Mouse (Mus musculus) forebrain, embryonic 16.5 days (tissue): ENCODE measurements around the gene Npm1. TPM values are rescaled to one million over a fixed set of nuclear protein-coding genes. Genes with fewer than 3 reads are reported as not detected.

ENCODE experiments used
- ATAC-seq: fragments of 200-750 bp; cut with Nextera tagmentation; 2 replicates; pipeline ENCODE4 v1.8.0; 2017; ENCODE audit warnings: mild to moderate bottlenecking, moderate library complexity
- H3K27ac ChIP-seq: fragments of 300-500 bp; sonication (generic); 2 replicates; pipeline ENCODE4 v1.5.1; 2014; ENCODE audit warnings: low read length, control low read depth
- H3K27me3 ChIP-seq: fragments of 300-500 bp; sonication (generic); replicated peaks from 2 replicates; pipeline ENCODE4 v1.6.1; 2014; ENCODE audit warnings: low read length; ENCODE audit not compliant: control insufficient read depth, insufficient read depth
- H3K36me3 ChIP-seq: fragments of 300-500 bp; sonication (generic); 2 replicates; pipeline ENCODE4 v1.6.1; 2014; ENCODE audit not compliant: control insufficient read depth, insufficient read depth
- H3K4me1 ChIP-seq: fragments of 300-500 bp; sonication (generic); replicated peaks from 2 replicates; pipeline ENCODE4 v1.6.1; 2014; ENCODE audit warnings: low read length; ENCODE audit not compliant: control insufficient read depth, insufficient read depth
- H3K4me2 ChIP-seq: fragments of 300-500 bp; sonication (generic); 2 replicates; pipeline ENCODE4 v1.6.1; 2014; ENCODE audit warnings: mild to moderate bottlenecking, low read length, control low read depth
- H3K4me3 ChIP-seq: fragments of 300-500 bp; sonication (generic); replicated peaks from 2 replicates; pipeline ENCODE4 v1.5.1; 2014; ENCODE audit warnings: mild to moderate bottlenecking, low read length, control low read depth
- H3K9ac ChIP-seq: fragments of 300-500 bp; sonication (generic); replicated peaks from 2 replicates; pipeline ENCODE4 v1.6.1; 2014; ENCODE audit warnings: low read depth, low read length, control low read depth
- H3K9me3 ChIP-seq: fragments of 300-500 bp; sonication (generic); 2 replicates; pipeline ENCODE4 v1.6.1; 2016; ENCODE audit warnings: low read length; ENCODE audit not compliant: control insufficient read depth
- WGBS: fragments of 180-500 bp; shearing (Covaris S2); extraction: QIAGEN DNeasy Blood & Tissue Kit; methylation state at CpG from one replicate; pipeline ENCODE4 v1.1.7; 2014; 5-methylcytosine and 5-hydroxymethylcytosine counted together
- polyA plus RNA-seq: library from polyadenylated mRNA; unstranded; fragments of >200 nt; fragmentation: Nextera tagmentation; extraction: Ambion mirVana; gene quantifications from 2 replicates; pipeline ENCODE4 v1.2.1, GENCODE M21; 2015

Npm1 gene
- polyA plus RNA-seq, 1 experiment from 2014 or later = 479 TPM

DNA sequence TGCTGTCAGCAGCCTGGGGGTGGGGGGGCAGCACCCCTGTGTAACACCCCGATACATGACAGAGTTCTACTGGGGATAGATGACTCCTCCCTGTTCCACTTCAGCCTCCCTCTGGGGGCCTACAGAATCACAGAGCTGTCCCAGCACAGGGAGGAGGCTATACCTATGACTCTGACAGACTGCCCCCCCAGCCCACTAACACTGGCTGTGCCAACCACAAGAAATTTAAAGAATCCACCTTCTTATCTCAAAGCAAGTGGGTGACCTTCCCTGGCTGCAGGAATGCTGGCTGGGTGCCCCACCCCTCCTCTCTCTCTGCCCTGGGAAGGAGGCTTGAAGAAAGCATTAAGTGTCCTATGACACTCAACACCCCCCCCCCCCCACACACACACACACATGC is 20.2 kb downstream of the Npm1 start:
- WGBS = 86% methylated on average over 1 of the region's 1 CpGs
- no peak overlapping the region for H3K4me3 ChIP-seq
- no peak for ATAC-seq
- no peaks in the 10 kb centered on the region for H3K36me3 ChIP-seq
- peaks cover 22% of the 10 kb centered on the region for H3K4me1 ChIP-seq
- H3K9me3 ChIP-seq = no peaks in the 10 kb centered on the region
- H3K9ac ChIP-seq = no peak overlapping the region
- H3K4me2 ChIP-seq = no peak overlapping the region
- no peak overlapping the region for H3K27ac ChIP-seq
- H3K27me3 ChIP-seq = peaks cover 6% of the 10 kb centered on the region; the same call in 1 of the 2 replicates

DNA sequence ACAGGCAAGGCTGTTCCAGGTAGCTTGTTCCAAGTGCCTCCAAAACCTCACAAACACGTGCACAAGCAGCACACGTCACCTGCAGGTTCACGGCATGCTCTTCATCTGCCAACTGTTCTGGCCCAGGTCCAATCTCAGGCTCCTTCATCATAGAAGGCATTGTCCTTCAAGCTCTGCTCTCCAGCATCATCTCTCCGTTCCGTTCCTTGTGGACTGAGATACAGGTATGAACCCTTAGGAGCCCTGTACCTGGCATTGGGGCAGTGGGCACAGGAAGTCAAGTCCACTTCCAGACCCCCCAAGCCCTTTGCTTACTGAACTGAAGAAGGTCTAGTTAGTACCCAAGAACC is 22.9 kb downstream of the Npm1 start:
- H3K4me3 ChIP-seq = no peak overlapping the region
- ATAC-seq = no peak
- 80% methylated on average over 5 of the region's 5 CpGs for WGBS
- H3K9ac ChIP-seq = no peak overlapping the region
- no peaks in the 10 kb centered on the region for H3K36me3 ChIP-seq
- H3K4me1 ChIP-seq = peaks cover under 1% of the 10 kb centered on the region
- no peak overlapping the region for H3K4me2 ChIP-seq
- no peak overlapping the region for H3K27ac ChIP-seq
- H3K9me3 ChIP-seq = no peaks in the 10 kb centered on the region
- H3K27me3 ChIP-seq = peaks cover 5% of the 10 kb centered on the region; the same call in 1 of the 2 replicates

DNA sequence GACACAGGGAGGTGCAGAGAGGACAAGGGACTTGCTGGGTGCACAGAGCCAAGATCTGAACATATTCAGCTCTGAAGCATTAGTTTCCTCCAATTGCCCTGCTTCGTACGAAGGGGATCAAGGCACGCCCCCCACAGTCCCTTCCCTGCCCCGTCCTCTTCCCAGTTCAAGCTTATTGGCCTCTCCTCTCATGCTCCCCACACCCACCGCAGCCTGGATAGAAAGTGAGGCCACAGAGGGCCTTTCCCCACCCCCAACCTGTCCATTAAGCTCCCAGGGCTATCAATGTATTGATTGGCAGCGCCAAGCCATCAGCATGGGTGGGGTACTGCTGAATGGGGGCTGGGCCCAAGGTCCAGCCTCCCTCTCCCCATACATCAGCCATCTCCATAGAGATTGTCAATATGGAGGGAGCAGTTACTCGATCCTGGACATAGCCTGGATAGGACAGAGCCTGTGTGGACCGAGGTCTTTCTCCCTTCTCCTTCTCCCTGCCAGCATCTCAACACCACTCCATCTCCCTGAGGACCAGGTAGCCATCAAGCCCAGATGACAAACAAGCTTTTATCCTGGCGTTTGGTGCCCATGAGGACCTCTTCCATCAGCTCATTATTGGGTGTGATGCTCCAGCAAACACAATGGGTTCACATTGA is 23.4 kb downstream of the Npm1 start:
- Histone ChIP-seq H3K4me2 (no peak overlapping the region), H3K4me3 (no peak overlapping the region), H3K36me3 (no peaks in the 10 kb centered on the region), H3K4me1 (no peaks in the 10 kb centered on the region), H3K27me3 (peaks cover 4% of the 10 kb centered on the region; the same call in 1 of the 2 replicates), H3K27ac (no peak overlapping the region), H3K9ac (no peak overlapping the region), H3K9me3 (no peaks in the 10 kb centered on the region)
- no peak for ATAC-seq
- WGBS = 80% methylated on average over 9 of the region's 9 CpGs

DNA sequence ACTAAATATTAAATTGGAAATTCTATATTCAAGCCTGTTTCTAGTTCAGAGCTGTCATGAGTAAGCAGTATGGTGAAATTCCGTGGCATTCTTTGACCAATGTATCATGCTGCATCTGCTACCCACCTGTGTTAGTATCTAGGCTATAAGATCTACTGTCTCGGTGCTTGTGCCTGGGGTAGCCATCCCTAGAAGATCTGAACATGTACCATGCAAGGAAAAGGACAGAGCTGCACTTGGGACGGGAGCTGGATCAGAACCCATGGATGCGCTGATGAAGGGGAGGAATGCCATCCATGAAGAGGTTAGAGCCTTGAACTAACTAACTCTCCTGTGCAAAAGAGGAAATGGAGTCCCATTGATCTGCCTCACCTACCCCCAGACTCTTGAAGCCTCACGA is 24.3 kb downstream of the Npm1 start:
- H3K9me3 ChIP-seq = no peaks in the 10 kb centered on the region
- H3K36me3 ChIP-seq = no peaks in the 10 kb centered on the region
- no peak overlapping the region for H3K4me2 ChIP-seq
- H3K27ac ChIP-seq = no peak overlapping the region
- peaks cover 4% of the 10 kb centered on the region; the same call in 1 of the 2 replicates for H3K27me3 ChIP-seq
- H3K9ac ChIP-seq = no peak overlapping the region
- H3K4me1 ChIP-seq = no peaks in the 10 kb centered on the region
- 94% methylated on average over 5 of the region's 5 CpGs for WGBS
- H3K4me3 ChIP-seq = no peak overlapping the region
- no peak for ATAC-seq

DNA sequence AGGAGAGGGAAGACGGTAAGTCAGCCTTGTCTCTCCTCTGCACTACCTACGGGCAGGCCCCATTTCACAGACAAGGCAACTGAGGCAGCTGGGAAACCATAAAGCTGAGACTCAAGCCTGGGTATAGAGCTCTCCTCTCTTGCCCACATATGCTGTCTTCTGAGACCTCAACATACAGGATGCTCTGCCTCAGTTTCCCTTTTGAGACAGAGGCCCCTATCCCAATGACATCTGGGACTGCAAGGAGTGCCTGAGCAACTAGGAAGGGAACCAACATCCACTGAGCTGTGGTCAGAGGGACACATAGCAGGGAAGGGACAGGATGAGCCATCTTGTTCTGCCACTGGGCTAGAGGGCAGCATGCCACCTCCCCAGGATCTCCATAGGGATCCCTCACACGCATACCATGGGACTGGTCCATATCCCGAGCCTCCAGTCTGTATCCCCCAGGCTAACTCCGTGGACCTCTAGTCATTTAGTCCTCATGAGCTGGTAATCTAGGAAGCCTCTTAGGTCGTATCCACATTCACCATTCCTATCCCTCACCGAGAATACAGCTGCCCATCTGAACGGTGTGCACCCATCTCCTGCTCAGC is 28.5 kb downstream of the Npm1 start:
- no peak overlapping the region for H3K4me3 ChIP-seq
- WGBS = 94% methylated on average over 8 of the region's 8 CpGs
- no peak for ATAC-seq

DNA sequence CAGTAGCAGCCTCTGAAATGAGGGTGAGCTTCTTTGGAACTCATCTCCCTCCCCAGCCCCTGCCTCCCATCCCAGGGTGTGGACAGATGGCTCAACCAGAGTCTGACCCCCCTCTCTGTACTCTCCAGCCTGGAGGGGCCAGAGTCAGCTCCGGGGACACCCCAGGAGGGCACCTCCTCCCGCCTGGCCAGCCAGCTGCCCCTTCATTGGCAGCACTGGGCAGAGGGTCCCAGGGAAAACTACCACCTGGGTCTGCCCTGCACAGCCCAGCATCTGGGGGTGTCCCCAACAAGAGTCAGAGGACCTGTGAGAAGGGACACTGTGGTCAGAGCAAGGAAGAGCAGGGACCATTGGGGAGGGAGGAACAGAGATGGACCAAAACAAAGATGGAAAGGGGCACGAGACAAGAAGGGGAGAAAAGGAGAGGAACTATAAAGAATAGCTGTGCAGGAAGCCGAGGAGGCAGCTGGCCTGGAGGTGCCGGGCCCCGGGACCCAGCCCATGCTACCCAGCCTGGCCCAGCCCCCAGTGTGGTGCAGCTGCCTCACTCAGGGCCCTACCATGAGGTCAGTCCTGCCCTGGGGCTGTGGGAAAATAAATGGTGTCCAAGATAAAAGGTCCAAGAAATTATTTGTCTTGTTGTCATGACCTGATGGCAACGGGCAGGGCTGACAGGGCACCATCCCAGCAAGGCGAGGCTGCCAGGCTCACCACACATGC is 30.2 kb downstream of the Npm1 start:
- no peak overlapping the region for H3K4me2 ChIP-seq
- H3K4me3 ChIP-seq = no peak overlapping the region
- H3K9ac ChIP-seq = no peak overlapping the region
- no peaks in the 10 kb centered on the region for H3K9me3 ChIP-seq
- H3K4me1 ChIP-seq = no peaks in the 10 kb centered on the region
- ATAC-seq = no peak
- no peaks in the 10 kb centered on the region for H3K36me3 ChIP-seq
- WGBS = 70% methylated on average over 8 of the region's 8 CpGs
- H3K27ac ChIP-seq = no peak overlapping the region
- H3K27me3 ChIP-seq = no peaks in the 10 kb centered on the region

More for the DNA sequence above, 28.5 kb downstream of the Npm1 start:
- H3K9me3 ChIP-seq = no peaks in the 10 kb centered on the region
- H3K27ac ChIP-seq = no peak overlapping the region
- no peaks in the 10 kb centered on the region for H3K4me1 ChIP-seq
- H3K9ac ChIP-seq = no peak overlapping the region
- no peaks in the 10 kb centered on the region for H3K36me3 ChIP-seq
- H3K27me3 ChIP-seq = no peaks in the 10 kb centered on the region
- no peak overlapping the region for H3K4me2 ChIP-seq

DNA sequence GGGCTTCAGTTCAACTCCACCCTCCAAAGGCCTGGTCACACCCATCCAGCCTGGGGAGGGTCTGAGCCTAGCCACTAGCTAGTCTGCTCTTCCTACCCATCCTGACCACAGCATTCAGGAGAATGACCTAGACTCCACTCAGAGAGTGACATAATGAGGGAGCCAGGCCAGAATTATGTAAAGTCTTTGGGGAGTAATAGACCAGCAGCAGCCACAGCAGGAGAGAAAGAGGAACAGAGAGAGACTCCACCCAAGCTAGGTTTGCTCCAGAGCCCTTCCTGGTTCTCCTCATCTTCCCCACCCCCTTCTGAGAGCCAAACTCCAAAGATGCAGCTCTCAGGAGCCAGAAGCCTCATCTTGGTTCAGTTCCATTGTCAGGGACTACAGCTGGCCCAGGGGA is 35.9 kb downstream of the Npm1 start:
- Histone ChIP-seq H3K9me3 (no peaks in the 10 kb centered on the region), H3K36me3 (no peaks in the 10 kb centered on the region), H3K27ac (no peak overlapping the region), H3K4me3 (no peak overlapping the region), H3K27me3 (peaks cover 7% of the 10 kb centered on the region), H3K9ac (no peak overlapping the region), H3K4me1 (0 out of 2 replicates have a peak, but pooled peaks cover 6% of the 10 kb centered on the region), H3K4me2 (no peak overlapping the region)
- ATAC-seq = no peak

DNA sequence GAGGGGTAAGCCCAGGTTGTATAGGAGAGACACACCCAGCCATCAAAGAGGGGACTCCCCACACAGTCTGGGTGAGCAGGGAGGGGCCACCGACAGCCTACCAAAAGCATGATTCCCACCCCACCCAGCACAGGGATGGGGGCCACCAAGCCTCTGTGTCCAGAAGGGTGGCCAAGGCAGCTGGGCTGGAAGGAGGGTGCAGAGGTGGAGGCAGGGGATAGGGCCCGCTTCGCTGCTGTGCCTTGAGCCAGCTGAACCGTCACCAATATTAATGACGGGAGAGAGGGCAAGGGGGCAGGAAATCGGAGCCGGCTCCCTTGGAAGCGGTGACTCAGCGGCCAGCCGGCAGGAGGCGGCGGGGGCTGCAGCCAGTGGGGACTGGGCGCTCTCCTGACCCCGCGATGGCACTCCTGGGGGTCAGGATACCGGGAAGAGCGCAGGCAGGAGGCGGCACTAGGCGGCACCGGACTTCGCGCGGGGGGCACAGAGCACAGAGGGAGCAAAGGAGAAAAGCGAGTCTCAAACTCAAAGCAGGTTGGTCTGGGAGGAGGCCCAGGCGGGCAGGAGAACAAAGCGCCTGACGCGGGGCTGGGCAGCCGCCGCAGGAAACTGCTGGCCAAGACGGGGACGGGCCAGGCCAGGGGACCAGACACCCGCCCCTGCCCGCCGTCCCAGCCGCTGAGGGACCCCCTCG is 40.3 kb downstream of the Npm1 start:
- ATAC-seq = peak; percentile 38
- Histone ChIP-seq H3K4me2 (peak overlapping the region; percentile 49), H3K4me1 (0 out of 2 replicates have a peak, but pooled peaks cover 6% of the 10 kb centered on the region), H3K9me3 (no peaks in the 10 kb centered on the region), H3K36me3 (no peaks in the 10 kb centered on the region), H3K9ac (peak overlapping the region; percentile 43), H3K27ac (no peak overlapping the region), H3K4me3 (peak overlapping the region; percentile 28), H3K27me3 (peaks cover 9% of the 10 kb centered on the region)
- 2% methylated on average over 37 of the region's 37 CpGs for WGBS

DNA sequence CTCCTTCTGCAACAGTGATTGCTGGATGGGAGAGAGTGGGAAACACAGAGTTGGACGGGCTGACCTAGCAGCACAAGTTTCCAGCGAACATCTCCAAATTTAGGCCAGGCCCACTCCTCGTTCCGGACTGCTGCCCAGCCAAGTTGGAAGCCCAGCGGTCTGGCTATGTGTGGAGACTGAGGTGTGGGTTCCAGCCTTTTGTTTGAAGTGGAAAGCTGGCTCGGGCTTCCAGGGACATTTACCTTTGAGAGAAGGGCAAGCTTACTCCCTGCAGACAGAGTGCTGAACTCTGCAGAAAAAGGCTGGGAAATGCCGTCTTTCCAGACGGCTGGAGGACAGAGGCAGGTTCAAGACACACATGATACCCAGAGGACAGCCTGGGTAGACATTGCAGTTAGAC is 43.5 kb downstream of the Npm1 start:
- H3K4me2 ChIP-seq = no peak overlapping the region
- no peak overlapping the region for H3K9ac ChIP-seq
- peaks cover 6% of the 10 kb centered on the region; the same call in 1 of the 2 replicates for H3K4me1 ChIP-seq
- peaks cover 9% of the 10 kb centered on the region for H3K27me3 ChIP-seq
- H3K36me3 ChIP-seq = no peaks in the 10 kb centered on the region
- no peak overlapping the region for H3K4me3 ChIP-seq
- no peak for ATAC-seq
- H3K9me3 ChIP-seq = no peaks in the 10 kb centered on the region
- WGBS = 74% methylated on average over 8 of the region's 8 CpGs
- H3K27ac ChIP-seq = no peak overlapping the region
